Mouse (Mus musculus): ENCODE data around the gene Sema5b.

Sema5b gene

GRCm38 (mm10) chr16:35639505-35639904 is 98.6 kb downstream of the Sema5b start:
- no peak for DNase-seq

DNA sequence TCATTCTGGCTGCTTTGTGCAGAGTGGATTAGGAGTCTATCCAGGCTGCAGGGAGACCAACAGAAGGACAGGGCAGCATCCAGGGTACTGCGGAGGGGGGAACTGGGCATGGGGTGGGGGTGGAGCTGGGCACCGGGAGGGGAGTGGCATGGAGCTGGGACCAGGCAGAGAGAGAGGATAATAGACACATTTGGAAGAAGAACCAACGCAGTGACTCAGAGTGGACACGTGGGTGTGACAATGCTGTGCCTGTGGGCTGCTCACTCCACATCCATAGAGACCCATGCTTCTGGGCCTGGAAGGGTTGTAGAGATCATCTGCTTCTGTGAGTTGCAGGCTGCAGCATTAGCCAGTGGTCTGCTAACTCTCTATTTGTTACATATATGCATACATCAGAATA is 107.9 kb downstream of the Sema5b start:
- no peak for DNase-seq

DNA sequence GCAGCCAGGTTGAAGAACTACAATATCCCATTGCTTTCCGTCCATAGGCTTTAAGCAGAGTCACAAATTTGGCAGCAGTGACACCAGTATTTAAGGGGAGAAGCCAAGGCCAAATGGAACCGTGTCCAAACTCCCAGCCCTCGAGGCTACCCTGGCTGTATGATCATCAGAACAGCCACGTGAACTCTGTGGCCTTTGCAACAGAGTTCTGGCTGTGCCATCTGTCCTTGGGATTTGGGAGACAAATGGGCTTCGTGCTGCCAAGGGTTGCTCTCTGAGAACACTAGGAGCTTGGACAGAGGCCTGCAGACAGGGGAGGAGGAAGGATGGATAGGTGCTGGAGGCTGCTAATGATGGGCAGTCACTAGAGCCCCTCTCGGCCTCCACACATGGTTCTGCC is 111.3 kb downstream of the Sema5b start:
- DNase-seq, result no peak

- no peak for DNase-seq
Observed at GRCm38 (mm10) chr16:35652706-35653105, 111.8 kb downstream of the Sema5b start.

GRCm38 (mm10) chr16:35653951-35654350 is 113.0 kb downstream of the Sema5b start:
- no peak for DNase-seq

DNA sequence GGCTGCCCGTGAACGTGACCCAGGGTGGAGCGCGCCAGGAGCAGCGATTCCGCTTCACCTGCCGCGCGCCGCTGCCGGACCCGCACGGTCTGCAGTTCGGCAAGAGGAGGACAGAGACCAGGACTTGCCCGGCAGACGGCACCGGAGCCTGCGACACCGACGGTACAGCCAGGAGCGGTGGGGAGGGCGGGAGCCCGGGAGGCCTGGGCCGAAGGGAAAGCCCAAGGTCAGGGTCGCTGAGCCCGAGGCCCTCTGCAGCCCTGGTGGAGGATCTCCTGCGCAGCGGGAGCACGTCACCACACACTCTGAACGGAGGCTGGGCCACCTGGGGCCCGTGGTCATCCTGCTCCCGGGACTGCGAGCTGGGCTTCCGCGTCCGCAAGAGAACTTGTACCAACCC is 119.3 kb downstream of the Sema5b start:
- no peak for DNase-seq

- no peak for DNase-seq
Observed at GRCm38 (mm10) chr16:35663831-35664414, 123.0 kb downstream of the Sema5b start.

DNA sequence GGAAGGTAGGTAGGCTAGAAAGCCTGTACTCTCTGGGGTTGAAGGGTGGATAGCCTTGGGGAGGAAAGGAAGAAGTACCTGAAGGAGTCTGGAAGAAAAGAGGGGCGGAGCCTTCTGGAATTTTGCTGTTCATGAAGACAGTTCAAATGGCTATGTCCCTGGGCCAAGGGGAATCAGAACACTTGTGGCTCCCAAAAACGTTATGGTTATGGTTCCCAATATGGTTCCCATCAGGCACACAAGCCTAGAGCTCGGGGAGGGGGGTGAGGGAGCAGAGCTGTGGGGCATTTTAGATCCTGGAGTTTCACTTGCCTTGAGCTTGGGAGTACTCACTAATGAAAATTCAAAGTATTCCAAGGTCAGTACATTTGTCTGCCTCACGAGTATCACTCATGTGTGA is 123.9 kb downstream of the Sema5b start:
- DNase-seq, result no peak

- no peak for DNase-seq
Observed at GRCm38 (mm10) chr16:35677511-35678113, 136.7 kb downstream of the Sema5b start.

- DNase-seq, result peak; percentile 45
Observed at GRCm38 (mm10) chr16:35678476-35678875, 137.5 kb downstream of the Sema5b start.

DNA sequence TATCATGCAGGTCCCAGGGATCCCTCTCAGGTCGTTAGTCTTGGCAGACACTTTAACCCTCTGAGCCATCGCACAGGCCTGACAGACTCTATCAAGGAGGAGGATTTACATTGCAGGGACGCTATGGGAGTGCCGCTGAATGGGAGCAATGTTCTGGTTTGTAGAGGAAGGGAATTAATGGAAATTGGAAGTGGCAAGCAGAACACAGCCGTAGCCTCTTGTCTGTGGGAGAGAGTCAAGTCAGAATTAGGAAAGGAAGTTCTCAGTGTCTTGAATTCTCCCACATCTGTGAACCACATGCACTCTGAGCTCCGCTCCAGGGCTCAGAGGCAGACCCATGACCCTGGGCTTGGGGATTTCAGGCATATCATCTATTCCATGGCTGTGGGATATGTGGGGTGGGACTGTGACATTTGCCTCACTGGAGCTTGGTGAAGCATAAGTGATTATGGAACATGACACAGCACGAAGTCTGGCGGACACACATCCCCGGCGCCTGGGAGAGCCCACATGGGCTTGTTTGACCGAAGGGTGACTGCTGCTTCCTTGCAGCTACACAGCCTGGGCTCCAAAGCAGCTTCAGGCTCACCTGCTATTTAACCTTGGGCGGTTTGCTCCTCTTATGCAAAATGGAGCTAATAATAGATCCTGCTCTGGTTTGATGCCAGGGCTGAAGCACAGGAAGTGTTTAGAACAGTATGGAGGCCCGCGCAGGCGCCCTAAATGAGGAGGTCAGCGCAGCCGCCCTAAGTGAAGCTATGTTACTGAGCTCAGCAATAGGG is 140.6 kb downstream of the Sema5b start:
- DNase-seq, result peak; percentile 69

DNA sequence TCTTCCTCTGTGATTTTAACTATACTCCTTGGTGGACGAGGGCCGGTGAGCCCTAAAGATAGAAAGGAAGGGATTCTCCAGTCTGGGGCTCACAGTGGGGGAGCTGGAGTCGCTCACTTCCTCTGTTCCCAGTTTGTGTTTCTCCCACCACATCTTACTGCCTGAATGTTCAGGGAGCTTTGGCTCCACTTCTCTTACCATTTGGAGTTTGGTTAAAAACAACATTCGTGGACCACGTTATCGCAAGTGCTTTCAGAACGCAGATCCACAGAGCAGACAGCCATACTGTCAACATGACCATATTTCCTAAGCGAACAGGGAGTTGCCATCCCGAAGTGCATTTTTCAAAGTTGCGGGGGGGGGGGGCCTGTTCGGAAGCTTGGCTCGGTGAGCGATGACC is 144.1 kb downstream of the Sema5b start:
- DNase-seq, result no peak

DNA sequence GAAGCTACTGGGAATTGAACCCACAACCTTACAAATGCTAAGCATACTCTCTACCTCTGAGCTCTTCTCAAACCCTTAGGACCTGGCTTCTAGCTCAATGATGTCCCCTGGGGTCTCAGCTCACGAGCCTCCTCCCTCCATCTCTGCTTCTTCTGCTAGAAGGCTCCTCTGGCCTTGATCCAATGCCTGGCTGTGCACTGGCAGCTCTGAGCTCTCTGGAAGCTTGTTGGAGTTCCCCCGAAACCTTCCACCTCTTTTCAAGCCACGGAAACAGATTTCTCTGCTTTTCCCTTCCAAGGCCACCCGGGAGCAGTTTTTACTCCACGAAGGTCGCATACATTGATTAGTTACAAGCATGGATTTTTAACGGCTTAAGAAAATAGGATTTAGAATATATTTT is 145.5 kb downstream of the Sema5b start:
- DNase-seq, result no peak

- DNase-seq, result no peak
Observed at GRCm38 (mm10) chr16:35691606-35692005, 150.7 kb downstream of the Sema5b start.

- no peak for DNase-seq
Observed at GRCm38 (mm10) chr16:35694250-35694846, 153.4 kb downstream of the Sema5b start.

GRCm38 (mm10) chr16:35696103-35696502 is 155.2 kb downstream of the Sema5b start:
- no peak for DNase-seq

- DNase-seq, result no peak
Observed at GRCm38 (mm10) chr16:35701823-35702222, 160.9 kb downstream of the Sema5b start.

- DNase-seq, result no peak
Observed at GRCm38 (mm10) chr16:35703763-35704679, 163.1 kb downstream of the Sema5b start.

GRCm38 (mm10) chr16:35704796-35705195 is 163.9 kb downstream of the Sema5b start:
- no peak for DNase-seq

DNA sequence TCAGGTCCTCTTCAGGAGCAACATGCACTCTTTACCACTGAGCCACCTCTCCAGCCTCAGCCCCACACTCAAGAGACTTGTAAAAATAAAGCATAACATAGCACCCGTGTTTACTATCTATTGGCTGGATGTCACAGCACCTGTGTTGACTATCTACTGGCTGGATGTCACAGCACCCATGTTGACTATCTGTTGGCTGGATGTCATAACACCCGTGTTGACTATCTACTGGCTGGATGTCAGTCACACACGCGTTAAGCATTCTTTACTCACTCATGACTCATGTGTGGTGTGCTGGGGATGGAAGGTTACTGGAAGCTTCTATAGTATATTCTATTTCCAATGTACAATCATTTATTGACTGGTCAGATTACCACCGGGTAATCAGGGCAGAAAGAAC is 166.1 kb downstream of the Sema5b start:
- no peak for DNase-seq

GRCm38 (mm10) chr16:35711004-35711403 is 170.1 kb downstream of the Sema5b start:
- peak; percentile 45 for DNase-seq

DNA sequence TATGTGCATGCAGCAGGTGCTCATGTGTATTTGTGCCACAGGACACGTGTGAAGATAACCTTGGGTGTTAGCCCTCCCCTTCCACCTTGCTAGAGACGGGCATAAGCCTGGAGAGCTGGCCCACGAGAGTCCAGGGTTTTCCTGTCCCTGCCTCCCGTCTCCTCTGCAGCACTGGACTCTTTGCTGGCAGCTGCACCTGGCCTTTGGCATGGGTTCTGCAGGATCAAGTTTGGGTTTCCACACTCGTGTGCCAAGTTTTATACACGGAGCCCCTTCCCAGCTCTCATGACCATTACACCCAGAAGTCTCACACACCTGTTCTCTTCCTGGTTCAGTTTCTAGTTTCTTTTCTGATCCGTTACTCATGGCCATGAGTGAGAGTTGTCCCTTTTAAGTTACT is 172.7 kb downstream of the Sema5b start:
- no peak for DNase-seq
